Mouse (Mus musculus) hindbrain, embryonic 16.5 days (tissue): Measurements from ENCODE around the gene Vps45. TPM values are rescaled to one million over a fixed set of nuclear protein-coding genes. Genes with fewer than 3 reads are reported as not detected.
A peak's percentile ranks its signal among the peaks of the same experiment; 100 is the strongest.

Experiments used
- ATAC-seq: fragments of 200-750 bp; cut with Nextera tagmentation; 2 replicates; pipeline ENCODE4 v1.8.0; 2017; ENCODE audit warnings: moderate TSS enrichment, moderate library complexity
- H3K27ac ChIP-seq: fragments of 300-500 bp; sonication (generic); 2 replicates; pipeline ENCODE4 v1.5.1; 2014; ENCODE audit warnings: low read depth, mild to moderate bottlenecking, control low read depth, low read length, moderate library complexity
- H3K27me3 ChIP-seq: fragments of 300-500 bp; sonication (generic); replicated peaks from 2 replicates; pipeline ENCODE4 v1.6.1; 2014; ENCODE audit warnings: low read length; ENCODE audit not compliant: control insufficient read depth, insufficient read depth
- H3K36me3 ChIP-seq: fragments of 300-500 bp; sonication (generic); 2 replicates; pipeline ENCODE4 v1.6.1; 2014; ENCODE audit warnings: mild to moderate bottlenecking, low read length, moderate library complexity, mixed read lengths; ENCODE audit not compliant: control insufficient read depth, insufficient read depth
- H3K4me1 ChIP-seq: fragments of 300-500 bp; sonication (generic); 2 replicates; pipeline ENCODE4 v1.6.1; 2014; ENCODE audit warnings: low read depth, low read length; ENCODE audit not compliant: control insufficient read depth, insufficient read depth
- H3K4me2 ChIP-seq: fragments of 300-500 bp; sonication (generic); 2 replicates; pipeline ENCODE4 v1.6.1; 2014; ENCODE audit warnings: mild to moderate bottlenecking, low read length, control low read depth, moderate library complexity
- H3K4me3 ChIP-seq: fragments of 300-500 bp; sonication (generic); 2 replicates; pipeline ENCODE4 v1.5.1; 2014; ENCODE audit warnings: mild to moderate bottlenecking, low read length, control low read depth, moderate library complexity
- H3K9ac ChIP-seq: fragments of 300-500 bp; sonication (generic); 2 replicates; pipeline ENCODE4 v1.6.1; 2014; ENCODE audit warnings: low read depth, mild to moderate bottlenecking, control low read depth, low read length, moderate library complexity
- H3K9me3 ChIP-seq: fragments of 300-500 bp; sonication (generic); 2 replicates; pipeline ENCODE4 v1.6.1; 2014; ENCODE audit warnings: mild to moderate bottlenecking, low read length, moderate library complexity; ENCODE audit not compliant: control insufficient read depth
- WGBS: fragments of 180-500 bp; shearing (Covaris S2); extraction: QIAGEN DNeasy Blood & Tissue Kit; methylation state at CpG from one replicate; pipeline ENCODE4 v1.1.7; 2014; 5-methylcytosine and 5-hydroxymethylcytosine counted together
- polyA plus RNA-seq: library from polyadenylated mRNA; unstranded; fragments of >200 nt; fragmentation: Nextera tagmentation; extraction: Ambion mirVana; gene quantifications from 2 replicates; pipeline ENCODE4 v1.2.1, GENCODE M21; 2015

The Vps45 gene
- 58.7 and 60.8 TPM in 2 replicates for polyA plus RNA-seq

DNA sequence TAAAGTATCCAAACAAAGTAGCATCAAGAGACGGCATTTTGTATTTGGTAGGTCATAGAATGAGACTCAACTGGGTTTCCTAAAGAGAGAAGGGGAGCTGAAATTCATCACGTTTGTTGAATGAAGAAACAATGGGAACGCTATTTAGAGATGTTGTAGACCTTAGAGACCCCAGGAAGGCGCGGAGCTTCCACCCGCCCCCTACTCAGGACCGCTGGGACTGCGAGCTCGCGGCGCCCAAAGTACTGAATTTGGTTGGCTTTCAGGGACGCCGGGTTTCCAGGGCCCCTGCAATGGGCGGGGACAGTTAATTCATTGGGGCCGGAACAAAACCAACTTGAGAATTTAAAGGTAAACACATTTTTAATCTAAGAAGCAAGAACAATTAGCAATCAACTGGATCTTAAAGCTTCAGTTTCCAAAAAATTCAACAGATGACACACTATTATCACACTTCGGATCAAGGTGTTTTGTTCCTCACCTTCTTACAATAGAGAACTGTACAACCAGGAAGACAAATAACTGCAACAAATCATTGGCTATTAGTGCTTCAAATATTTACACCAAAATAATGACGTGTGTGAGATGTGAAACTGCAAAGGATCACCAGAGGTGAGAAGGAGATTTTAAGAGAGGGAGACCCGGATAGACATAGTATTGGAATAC is at the start of gene Vps45:
Gene Vps45 (minus strand): TSS at position 236 of the 666 bp plus-strand sequence.
- peaks cover 9% of the 10 kb centered on the region for H3K4me1 ChIP-seq
- no peaks in the 10 kb centered on the region for H3K9me3 ChIP-seq
- peak within 1 kb of the TSS; percentile 74 for H3K9ac ChIP-seq
- H3K4me2 ChIP-seq, result peak within 1 kb of the TSS; percentile 87
- ATAC-seq, result peak; percentile 79
- peak within 1 kb of the TSS; percentile 54 for H3K4me3 ChIP-seq
- no peaks in the 10 kb centered on the region for H3K36me3 ChIP-seq
- H3K27ac ChIP-seq, result peak within 1 kb of the TSS; percentile 86
- 2% methylated on average over 18 of the region's 18 CpGs for WGBS
- no peaks in the 10 kb centered on the region for H3K27me3 ChIP-seq

DNA sequence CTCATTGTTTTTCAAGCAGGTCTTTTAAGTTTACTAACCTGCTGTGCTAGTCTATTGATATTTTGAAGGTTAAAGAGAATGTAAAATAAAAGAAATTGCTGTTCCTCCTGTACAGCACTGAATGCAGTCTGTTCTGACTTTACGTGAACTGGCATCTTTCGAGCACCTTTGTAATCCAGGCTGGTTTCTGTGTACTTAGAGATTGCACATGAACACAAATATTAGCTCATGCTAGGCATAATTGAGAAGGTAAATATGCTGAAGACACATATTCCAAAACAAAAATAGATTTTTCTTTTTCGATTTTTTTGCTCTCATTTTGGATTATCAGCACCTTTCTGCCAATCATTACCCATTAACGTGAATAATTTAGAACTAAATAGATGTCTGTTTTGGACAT is 47.9 kb upstream of the Vps45 start:
- Histone ChIP-seq H3K36me3 (no peaks in the 10 kb centered on the region), H3K9ac (no peak overlapping the region), H3K4me3 (no peak overlapping the region), H3K27me3 (no peaks in the 10 kb centered on the region), H3K4me2 (no peak overlapping the region), H3K9me3 (no peaks in the 10 kb centered on the region), H3K4me1 (peaks cover 14% of the 10 kb centered on the region), H3K27ac (no peak overlapping the region)
- ATAC-seq, result no peak
- WGBS, result 91% methylated on average over 4 of the region's 4 CpGs

DNA sequence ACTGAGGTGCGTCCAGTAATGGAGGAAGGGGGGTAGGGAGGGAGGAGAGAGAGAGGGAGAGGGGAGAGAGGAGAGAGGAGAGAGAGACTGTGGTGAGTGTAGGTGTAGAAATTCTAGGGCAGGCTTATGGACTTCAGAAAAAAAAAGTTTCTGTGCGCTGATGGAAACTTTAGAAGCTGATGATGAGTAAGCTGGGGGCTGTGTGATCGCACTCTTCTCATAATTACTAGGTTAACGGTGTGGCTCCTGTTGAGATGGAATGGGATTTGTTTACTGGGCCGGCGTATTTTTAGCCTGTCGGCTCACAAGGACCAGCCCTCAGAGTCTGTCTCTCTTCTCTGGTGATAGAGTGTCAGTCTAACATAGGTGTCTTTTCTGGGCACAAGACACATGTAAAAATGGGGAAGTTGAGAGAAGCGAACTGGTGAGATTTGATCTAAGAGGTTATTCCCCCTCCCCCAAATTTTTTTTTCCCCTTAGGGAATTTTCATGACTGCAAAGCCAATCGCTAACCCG is 47.0 kb upstream of the Vps45 start:
- no peaks in the 10 kb centered on the region for H3K27me3 ChIP-seq
- WGBS, result 13% methylated on average over 10 of the region's 10 CpGs
- peak overlapping the region; percentile 95 for H3K9ac ChIP-seq
- H3K4me2 ChIP-seq, result peak overlapping the region; percentile 79
- peaks cover 14% of the 10 kb centered on the region for H3K4me1 ChIP-seq
- H3K9me3 ChIP-seq, result no peaks in the 10 kb centered on the region
- ATAC-seq, result no peak
- H3K36me3 ChIP-seq, result no peaks in the 10 kb centered on the region
- no peak overlapping the region for H3K27ac ChIP-seq
- H3K4me3 ChIP-seq, result peak overlapping the region; percentile 87

DNA sequence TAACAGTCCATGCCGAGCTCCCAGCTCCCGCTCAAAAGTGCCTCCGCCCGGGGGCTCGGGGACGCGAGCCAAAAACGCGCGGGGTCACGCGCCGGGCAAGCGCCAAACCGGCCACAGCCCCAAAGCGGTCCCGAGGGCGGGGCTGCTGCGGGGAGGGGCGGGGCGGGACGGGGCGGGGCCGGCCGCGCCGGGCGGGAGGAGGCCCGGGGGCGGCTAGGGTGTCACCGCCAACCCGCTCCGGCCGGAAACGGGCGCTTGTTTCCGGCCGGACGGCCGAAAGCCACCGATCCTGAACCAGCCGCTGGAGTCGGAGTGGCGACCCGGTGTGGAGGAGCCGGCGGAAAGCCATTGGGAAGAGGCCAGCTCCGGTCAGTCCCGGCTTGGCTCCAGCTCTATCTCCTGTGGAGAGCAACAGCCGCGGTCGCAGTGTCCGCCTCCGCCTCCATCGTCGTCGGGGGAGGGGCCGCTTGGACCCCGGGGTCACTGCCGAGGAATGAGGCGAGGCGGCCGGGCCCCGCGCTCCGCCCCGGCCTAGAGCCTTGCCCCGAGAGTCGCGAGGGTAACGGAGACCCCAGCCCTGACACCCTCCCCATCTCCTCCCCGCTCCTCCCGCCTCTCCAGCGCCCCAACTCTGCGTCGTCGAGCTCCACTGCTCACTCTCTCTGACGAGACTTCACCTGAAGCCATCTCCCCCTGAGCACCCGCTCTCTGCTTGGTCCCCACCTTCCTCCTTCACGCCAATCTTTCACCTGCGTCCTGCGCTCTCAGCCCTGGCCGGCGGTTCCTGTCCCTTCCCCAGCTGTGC is 46.2 kb upstream of the Vps45 start, which contains the start of gene Otud7b:
Gene Otud7b (plus strand): TSS at position 267 of the 805 bp plus-strand sequence.
- peaks cover 14% of the 10 kb centered on the region for H3K4me1 ChIP-seq
- H3K27me3 ChIP-seq, result no peaks in the 10 kb centered on the region
- H3K4me2 ChIP-seq, result peak within 1 kb of the TSS; percentile 79
- ATAC-seq, result peak; percentile 90
- under 1% methylated on average over 47 of the region's 84 CpGs for WGBS
- no peaks in the 10 kb centered on the region for H3K36me3 ChIP-seq
- no peaks in the 10 kb centered on the region for H3K9me3 ChIP-seq
- H3K27ac ChIP-seq, result peak within 1 kb of the TSS; percentile 82
- H3K4me3 ChIP-seq, result peak within 1 kb of the TSS; percentile 87
- H3K9ac ChIP-seq, result peak within 1 kb of the TSS; percentile 95

DNA sequence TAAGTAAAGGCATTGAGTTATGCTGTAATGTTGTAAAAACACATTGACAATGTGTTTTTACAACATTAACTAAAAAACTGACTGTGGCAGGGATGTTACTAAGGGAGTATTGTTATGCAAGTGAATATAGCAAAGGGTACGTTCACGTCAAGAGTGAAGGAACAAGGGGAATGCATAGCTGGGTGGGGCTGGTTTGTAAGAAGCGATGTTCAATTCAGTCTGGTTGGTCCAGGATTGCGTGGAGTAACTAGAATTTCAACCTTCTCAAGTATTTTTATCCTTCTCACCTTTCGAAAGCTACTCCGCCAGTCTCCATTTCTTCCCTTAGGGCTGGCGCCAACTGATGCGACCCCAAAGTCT is 45.6 kb upstream of the Vps45 start:
- Histone ChIP-seq H3K36me3 (no peaks in the 10 kb centered on the region), H3K4me2 (peak overlapping the region; percentile 79), H3K27ac (peak overlapping the region; percentile 82), H3K9me3 (no peaks in the 10 kb centered on the region), H3K4me1 (peaks cover 14% of the 10 kb centered on the region), H3K27me3 (no peaks in the 10 kb centered on the region), H3K4me3 (peak overlapping the region; percentile 87), H3K9ac (peak overlapping the region; percentile 95)
- under 1% methylated on average over 8 of the region's 8 CpGs for WGBS
- ATAC-seq, result peak; percentile 44

GRCm38 (mm10) chr3:96102100-96102872 is 44.0 kb upstream of the Vps45 start:
- Histone ChIP-seq H3K4me2 (peak overlapping the region; percentile 52), H3K27ac (no peak overlapping the region), H3K9me3 (no peaks in the 10 kb centered on the region), H3K4me1 (peaks cover 14% of the 10 kb centered on the region), H3K27me3 (no peaks in the 10 kb centered on the region), H3K9ac (peak overlapping the region; percentile 45), H3K36me3 (no peaks in the 10 kb centered on the region), H3K4me3 (peak overlapping the region; percentile 24)
- peak; percentile 58 for ATAC-seq
- 13% methylated on average over 14 of the region's 14 CpGs for WGBS

DNA sequence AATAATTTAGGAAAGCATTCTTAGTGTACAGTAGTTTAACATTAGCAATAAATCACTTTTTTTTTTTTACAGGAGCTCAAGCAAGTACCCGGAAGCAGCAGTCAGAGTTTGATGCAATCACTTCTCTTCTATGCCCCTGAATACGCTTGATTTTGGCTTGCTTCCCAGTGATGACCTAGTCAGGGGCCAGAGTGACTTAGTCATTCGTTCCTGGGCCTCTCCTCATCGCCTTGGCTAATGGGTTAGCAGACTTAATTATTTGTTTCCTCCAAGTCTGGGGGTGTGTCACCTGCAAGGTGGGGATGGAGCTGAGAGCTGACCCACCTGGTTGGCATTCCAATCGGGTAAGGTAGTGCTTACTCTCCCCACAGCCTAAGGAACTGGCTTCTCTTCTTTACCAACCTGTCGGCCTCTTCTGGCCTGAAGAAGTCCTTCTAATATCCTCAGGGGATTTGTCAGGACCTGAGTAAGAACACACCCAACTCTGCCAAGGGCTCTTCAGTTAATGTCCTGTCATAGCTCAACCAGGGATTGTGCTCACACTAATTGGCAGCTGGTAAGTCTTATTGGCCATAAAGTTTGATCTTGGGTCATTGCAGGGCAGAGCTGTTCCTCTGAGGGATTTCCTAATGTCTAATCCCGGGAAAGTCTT is 40.5 kb upstream of the Vps45 start:
- Histone ChIP-seq H3K4me1 (peaks cover 5% of the 10 kb centered on the region), H3K36me3 (no peaks in the 10 kb centered on the region), H3K27ac (no peak overlapping the region), H3K9me3 (no peaks in the 10 kb centered on the region), H3K27me3 (no peaks in the 10 kb centered on the region), H3K4me2 (no peak overlapping the region), H3K9ac (no peak overlapping the region), H3K4me3 (no peak overlapping the region)
- WGBS, result 60% methylated on average over 7 of the region's 7 CpGs
- no peak for ATAC-seq

- no peak for ATAC-seq
- Histone ChIP-seq H3K4me3 (no peak overlapping the region), H3K4me2 (no peak overlapping the region), H3K36me3 (no peaks in the 10 kb centered on the region), H3K9ac (no peak overlapping the region), H3K27ac (no peak overlapping the region), H3K9me3 (no peaks in the 10 kb centered on the region), H3K27me3 (no peaks in the 10 kb centered on the region), H3K4me1 (peaks cover 5% of the 10 kb centered on the region)
- WGBS, result 73% methylated on average over 4 of the region's 4 CpGs
These were observed 39.9 kb upstream of the Vps45 start for GRCm38 (mm10) chr3:96098168-96098567.
